Mouse (Mus musculus) monocyte, adult 59 days (primary cell): ENCODE measurements around the gene Sly. TPM values are rescaled to one million over a fixed set of nuclear protein-coding genes. Genes with fewer than 3 reads are reported as not detected.

Experiments
- total RNA-seq, 2 experiments: library from RNA; stranded (reverse); gene quantifications; one replicate each; pipeline ENCODE4 v1.2.4; 2023

The Sly gene
- not detected for total RNA-seq

DNA sequence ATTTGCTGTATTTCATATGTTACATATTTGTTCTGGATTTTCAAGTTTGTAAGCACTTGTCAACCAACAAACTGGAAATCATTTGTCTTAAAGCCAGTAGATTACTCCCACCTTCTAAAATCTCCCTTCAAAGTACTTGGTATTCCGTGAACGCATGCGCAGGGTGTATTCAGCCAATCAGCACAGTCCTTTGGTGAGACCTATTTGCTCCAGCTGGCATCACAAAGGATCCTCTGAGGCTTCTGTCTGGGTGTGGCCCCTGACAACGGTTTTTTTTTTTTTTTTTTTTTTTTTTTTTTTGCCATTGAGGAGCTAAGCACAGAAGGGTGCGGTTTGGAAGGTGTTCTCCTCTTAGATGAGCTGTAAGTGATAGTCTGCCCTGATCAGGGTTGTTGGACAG, at the start of gene Sly:
Gene Sly, plus strand, starts transcription at position 301 of the 400 bp plus-strand sequence.

